Mouse (Mus musculus) monocyte, adult 59 days (primary cell): ENCODE data around the gene Ptpn11. TPM values are rescaled to one million over a fixed set of nuclear protein-coding genes. Genes with fewer than 3 reads are reported as not detected.

Source experiments
- total RNA-seq, 2 experiments: library from RNA; stranded (reverse); gene quantifications; one replicate each; pipeline ENCODE4 v1.2.4; 2023

Gene Ptpn11
- 10 to 100 TPM; 51.7 to 52.6 TPM for total RNA-seq

DNA sequence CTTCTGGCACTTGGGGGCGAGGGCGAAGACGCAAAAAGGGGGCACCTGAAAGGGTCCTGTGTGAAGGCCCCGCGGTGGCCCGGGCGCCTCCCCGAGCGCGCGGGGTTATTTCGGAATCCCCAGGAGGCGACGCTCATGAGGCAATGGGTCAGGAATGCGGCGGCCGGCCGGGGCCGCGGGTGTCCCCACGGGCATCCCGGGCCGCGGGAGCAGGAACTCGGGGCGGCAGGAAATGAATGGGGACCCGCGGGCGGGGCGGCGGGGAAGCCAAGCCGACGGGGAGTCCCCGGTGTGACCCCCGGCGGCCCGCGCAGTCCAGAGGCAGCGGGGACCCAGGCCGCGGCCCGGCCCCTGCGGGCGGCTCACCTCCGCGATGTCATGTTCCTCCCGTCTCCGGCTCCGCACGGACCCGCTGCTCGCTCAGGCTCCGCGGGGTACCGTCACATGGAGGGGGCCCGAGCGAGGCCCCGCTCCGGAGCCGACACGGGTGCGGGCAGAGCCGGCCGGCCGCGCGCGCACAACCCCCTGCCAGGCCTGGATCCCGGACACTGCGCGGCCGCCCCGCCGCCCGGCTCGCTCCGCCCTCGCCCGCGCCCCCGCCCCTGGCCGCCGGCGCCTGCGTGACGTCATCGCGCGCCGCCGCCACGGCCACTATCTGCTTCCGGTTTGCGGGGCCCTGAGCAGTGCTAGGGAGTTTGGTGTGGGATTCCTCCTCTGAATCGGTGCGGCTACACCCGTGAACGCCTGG lies at the start of gene Ptpn11:
Gene Ptpn11, minus strand, starts transcription at position 562 of the 748 bp plus-strand sequence.

DNA sequence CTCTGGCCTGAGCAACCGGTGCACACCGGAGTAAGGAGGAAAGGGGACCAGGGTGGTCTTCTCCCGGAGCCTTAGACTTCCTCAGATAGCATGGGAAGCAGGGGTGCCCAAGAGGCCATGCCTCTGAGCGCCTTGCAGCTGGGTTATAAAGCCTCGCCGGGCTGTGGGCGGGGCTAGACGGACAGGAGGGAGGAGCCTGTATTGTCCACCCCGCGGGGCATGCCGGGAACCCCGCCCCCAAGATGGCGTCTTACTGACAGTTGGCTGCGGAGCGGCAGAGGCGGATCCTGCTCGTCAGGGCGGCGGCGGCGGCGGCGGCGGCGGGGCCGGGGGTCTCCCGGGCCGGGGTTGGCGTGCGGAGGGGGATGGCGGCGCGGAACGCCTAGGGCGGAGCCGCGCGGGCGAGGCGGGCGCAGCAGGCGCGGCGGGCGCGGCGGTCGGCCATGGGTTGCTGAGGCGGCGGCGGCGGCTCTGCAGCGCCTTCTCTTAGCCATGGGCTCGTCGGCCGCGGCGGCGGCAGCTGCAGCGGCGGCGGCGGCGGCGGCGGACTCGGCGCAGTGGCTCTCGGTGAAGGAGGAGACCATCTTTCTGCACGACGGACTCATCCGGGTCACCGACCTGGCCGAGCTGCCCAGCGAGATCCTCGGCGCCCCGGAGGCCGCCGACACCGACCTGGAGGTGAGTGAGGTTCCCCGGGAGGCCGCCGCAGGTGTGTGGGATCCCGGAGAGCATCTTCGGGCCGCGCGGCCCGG lies 29.0 kb upstream of the Ptpn11 start, which contains the start of gene Hectd4:
Gene Hectd4, plus strand, starts transcription at position 240 of the 752 bp plus-strand sequence.

DNA sequence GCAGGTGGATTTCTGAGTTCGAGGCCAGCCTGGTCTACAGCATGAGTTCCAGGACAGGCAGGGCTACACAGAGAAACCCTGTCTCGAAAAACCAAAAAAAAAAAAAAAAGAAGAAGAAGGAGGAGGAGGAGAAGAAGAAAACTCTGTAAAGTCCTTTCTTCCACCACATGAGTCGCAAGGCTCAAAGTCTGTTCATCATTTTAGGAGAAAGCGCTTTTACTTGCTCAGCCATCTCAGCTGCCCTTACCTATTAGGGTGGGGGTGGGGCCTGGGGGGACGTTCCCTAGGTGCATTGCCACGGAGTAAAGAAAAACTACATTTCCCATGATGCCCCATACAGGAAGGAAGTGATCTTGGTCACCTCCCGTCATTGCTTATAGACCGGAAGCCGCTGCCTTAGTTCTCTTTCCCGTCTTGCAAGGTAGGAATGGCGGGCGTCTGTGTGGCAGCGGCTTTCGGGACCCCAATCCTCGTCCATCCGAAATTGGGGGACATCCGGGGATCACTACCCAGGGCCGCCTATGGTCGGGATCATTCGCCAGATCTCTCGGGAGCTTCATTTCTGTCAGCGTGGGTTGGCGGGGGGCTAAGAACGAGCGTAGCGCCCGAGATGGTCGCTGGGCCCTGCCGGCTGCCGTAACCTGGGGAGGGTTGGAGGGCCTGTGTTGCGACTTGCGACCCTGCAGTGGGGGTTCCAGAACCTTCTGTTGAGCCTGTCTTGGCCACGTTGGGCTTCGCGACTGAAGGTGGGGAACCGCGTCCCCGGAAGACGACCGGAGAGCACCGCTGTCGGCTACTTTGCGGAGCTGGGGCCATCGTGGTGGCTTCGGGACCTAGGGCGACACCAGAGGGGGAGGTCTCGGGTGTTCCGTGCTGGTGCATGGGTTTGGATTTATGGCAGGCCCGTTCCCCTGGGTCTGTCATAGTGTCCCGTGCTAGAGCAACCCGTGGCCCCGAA lies 13.2 kb upstream of the Ptpn11 start, which contains the start of gene Rpl6:
Gene Rpl6, plus strand, starts transcription at position 350 of the 958 bp plus-strand sequence.

Other genes starting within 250 kb of the Ptpn11 start
- gene Rph3a, start 181.3 kb downstream of the Ptpn11 start, total RNA-seq: not detected
- 1,000 to 10,000 TPM; 1,147 to 1,297 TPM for gene Rpl6, start 13.1 kb upstream of the Ptpn11 start, total RNA-seq
- gene Hectd4, start 28.8 kb upstream of the Ptpn11 start, total RNA-seq: 10 to 100 TPM; 31.2 to 34.1 TPM
- gene Trafd1, start 194.2 kb upstream of the Ptpn11 start, total RNA-seq: 100 to 1,000 TPM; 261 to 282 TPM
- gene Naa25, start 206.5 kb upstream of the Ptpn11 start, total RNA-seq: 10 to 100 TPM; 20.9 to 31.6 TPM